Mouse (Mus musculus) lung, embryonic 14.5 days (tissue): ENCODE data around the gene Vdr. TPM values are rescaled to one million over a fixed set of nuclear protein-coding genes. Genes with fewer than 3 reads are reported as not detected.

Experiments
- ATAC-seq: fragments of 200-750 bp; cut with Nextera tagmentation; 2 replicates; pipeline ENCODE4 v1.8.0; 2017; ENCODE audit warnings: mild to moderate bottlenecking, moderate TSS enrichment, moderate library complexity; ENCODE audit not compliant: insufficient read depth
- DNase-seq: peaks from one replicate; pipeline ENCODE4 v3.0.0-alpha.2; 2015
- H3K27ac ChIP-seq: fragments of 300-500 bp; sonication (generic); 2 replicates; pipeline ENCODE4 v1.5.1; 2014; ENCODE audit warnings: low read depth, mild to moderate bottlenecking, moderate library complexity
- H3K27me3 ChIP-seq: fragments of 300-500 bp; sonication (generic); 2 replicates; pipeline ENCODE4 v1.6.1; 2014; ENCODE audit warnings: low read length, control low read depth; ENCODE audit not compliant: insufficient read depth
- H3K36me3 ChIP-seq: fragments of 300-500 bp; sonication (generic); 2 replicates; pipeline ENCODE4 v1.6.1; 2014; ENCODE audit warnings: control low read depth; ENCODE audit not compliant: insufficient read depth
- H3K4me1 ChIP-seq: fragments of 300-500 bp; sonication (generic); 2 replicates; pipeline ENCODE4 v1.6.1; 2014; ENCODE audit warnings: antibody characterized with exemption, control low read depth; ENCODE audit not compliant: insufficient read depth
- H3K4me2 ChIP-seq: fragments of 300-500 bp; sonication (generic); 2 replicates; pipeline ENCODE4 v1.6.1; 2014; ENCODE audit warnings: mild to moderate bottlenecking
- H3K4me3 ChIP-seq: fragments of 300-500 bp; sonication (generic); 2 replicates; pipeline ENCODE4 v1.5.1; 2014; ENCODE audit warnings: low read depth, low read length
- H3K9ac ChIP-seq: fragments of 300-500 bp; sonication (generic); 2 replicates; pipeline ENCODE4 v1.6.1; 2014
- H3K9me3 ChIP-seq: fragments of 300-500 bp; sonication (generic); 2 replicates; pipeline ENCODE4 v1.6.1; 2016; ENCODE audit warnings: low read depth, low read length, control low read depth
- CTCF ChIP-seq: IDR thresholded peaks from 2 replicates; pipeline ENCODE4 v1.5.1; 2016; ENCODE audit warnings: antibody characterized with exemption, low read depth
- WGBS: fragments of 180-500 bp; shearing (Covaris S2); extraction: QIAGEN DNeasy Blood & Tissue Kit; methylation state at CpG from one replicate; pipeline ENCODE4 v1.1.7; 2014; 5-methylcytosine and 5-hydroxymethylcytosine counted together
- polyA plus RNA-seq: library from polyadenylated mRNA; unstranded; fragments of >200 nt; fragmentation: Nextera tagmentation; extraction: Ambion mirVana; gene quantifications from 2 replicates; pipeline ENCODE4 v1.2.1, GENCODE M21; 2014

Vdr gene
- polyA plus RNA-seq, 1 experiment from 2014 or later: 0.38 TPM

DNA sequence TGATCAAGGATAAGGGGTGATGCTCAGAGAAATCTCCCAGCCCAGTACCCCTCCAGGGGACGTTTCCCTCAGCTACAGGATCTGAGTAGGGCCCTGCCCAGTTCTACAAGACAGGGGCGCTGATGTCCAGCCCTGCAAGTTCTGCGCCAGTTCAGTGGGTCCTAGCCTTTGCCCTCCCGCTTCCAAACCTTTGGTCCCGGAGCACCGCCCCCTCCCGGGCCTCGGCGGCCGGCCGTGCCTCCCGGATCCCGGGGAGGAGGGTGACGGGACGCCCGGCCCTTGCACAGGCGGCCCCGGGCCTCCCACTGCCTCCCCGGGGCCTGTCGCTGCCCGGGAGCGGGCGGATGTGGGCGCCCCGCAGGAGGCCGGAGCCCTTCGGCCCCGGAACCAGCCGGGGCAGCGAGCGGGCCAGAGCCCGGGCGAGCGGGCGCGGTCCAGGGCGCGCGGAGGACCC is 79.6 kb downstream of the Vdr start:
- 0 out of 2 replicates have a peak, but pooled peaks cover 9% of the 10 kb centered on the region for H3K36me3 ChIP-seq
- 0 out of 2 replicates have a peak, but pooled peaks have one; percentile 1 for TF ChIP-seq CTCF
- peak overlapping the region; percentile 98 for H3K27ac ChIP-seq
- peak overlapping the region; percentile 87 for H3K4me2 ChIP-seq
- peak overlapping the region; percentile 99 for H3K9ac ChIP-seq
- peak overlapping the region; percentile 87 for H3K4me3 ChIP-seq
- H3K9me3 ChIP-seq: no peaks in the 10 kb centered on the region
- 1% methylated on average over 37 of the region's 39 CpGs for WGBS
- ATAC-seq: peak; percentile 16
- peak; percentile 57 for DNase-seq
- peaks cover 29% of the 10 kb centered on the region for H3K4me1 ChIP-seq
- H3K27me3 ChIP-seq: no peaks in the 10 kb centered on the region

- ATAC-seq: no peak
- H3K9me3 ChIP-seq: no peaks in the 10 kb centered on the region
- H3K9ac ChIP-seq: peak overlapping the region; percentile 99
- H3K36me3 ChIP-seq: 0 out of 2 replicates have a peak, but pooled peaks cover 9% of the 10 kb centered on the region
- peaks cover 34% of the 10 kb centered on the region for H3K4me1 ChIP-seq
- peak overlapping the region; percentile 87 for H3K4me2 ChIP-seq
- peak overlapping the region; percentile 87 for H3K4me3 ChIP-seq
- TF ChIP-seq CTCF: no peak
- 12% methylated on average over 12 of the region's 12 CpGs for WGBS
- peak; percentile 38 for DNase-seq
- H3K27ac ChIP-seq: peak overlapping the region; percentile 98
- H3K27me3 ChIP-seq: no peaks in the 10 kb centered on the region
Measured at GRCm38 (mm10) chr15:97830253-97830787, 80.1 kb downstream of the Vdr start.

- 58% methylated on average over 2 of the region's 2 CpGs for WGBS
- H3K27me3 ChIP-seq: no peaks in the 10 kb centered on the region
Measured at GRCm38 (mm10) chr15:97829432-97829831, 81.0 kb downstream of the Vdr start.

DNA sequence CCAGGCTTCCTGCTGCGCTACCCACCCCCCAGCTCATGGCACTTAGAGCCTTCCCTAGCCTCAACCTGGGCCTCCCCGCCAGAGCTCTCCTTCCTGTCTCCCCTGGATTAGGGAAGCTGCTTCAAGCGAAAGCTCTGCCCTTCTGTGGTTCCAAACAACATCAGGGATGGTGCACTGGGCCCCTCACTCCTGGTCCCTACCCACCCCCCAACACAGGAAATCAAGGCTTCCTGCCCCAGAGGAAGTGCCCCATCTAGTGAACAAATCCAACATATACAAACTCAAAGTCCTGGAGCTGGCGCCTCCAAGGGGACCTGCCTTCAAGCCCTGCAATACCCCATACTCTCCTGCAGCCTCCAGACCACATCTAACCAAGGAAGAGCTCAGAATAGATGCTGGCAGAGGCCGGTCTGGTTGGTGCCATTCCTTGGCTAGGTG is 81.5 kb downstream of the Vdr start:
- DNase-seq: peak; percentile 65
- WGBS: 53% methylated on average over 5 of the region's 5 CpGs

More at GRCm38 (mm10) chr15:97829432-97829831, 81.0 kb downstream of the Vdr start:
- Histone ChIP-seq H3K4me2 (peak overlapping the region; percentile 87), H3K9ac (peak overlapping the region; percentile 99), H3K27ac (peak overlapping the region; percentile 98; the same call in 1 of the 2 replicates), H3K4me3 (peak overlapping the region; percentile 87), H3K9me3 (no peaks in the 10 kb centered on the region), H3K4me1 (peaks cover 42% of the 10 kb centered on the region), H3K36me3 (0 out of 2 replicates have a peak, but pooled peaks cover 9% of the 10 kb centered on the region)
- DNase-seq (no peak), ATAC-seq (no peak)
- 0 out of 2 replicates have a peak, but pooled peaks have one; percentile 5 for TF ChIP-seq CTCF

GRCm38 (mm10) chr15:97828221-97828842 is 82.1 kb downstream of the Vdr start:
- TF ChIP-seq CTCF: no peak
- H3K27me3 ChIP-seq: no peaks in the 10 kb centered on the region
- peak overlapping the region; percentile 13 for H3K4me3 ChIP-seq
- 41% methylated on average over 6 of the region's 6 CpGs for WGBS
- H3K4me2 ChIP-seq: peak overlapping the region; percentile 87
- H3K27ac ChIP-seq: peak overlapping the region; percentile 61; the same call in 1 of the 2 replicates
- H3K9ac ChIP-seq: 0 out of 2 replicates have a peak overlapping the region, but pooled peaks have one; percentile 27
- no peaks in the 10 kb centered on the region for H3K9me3 ChIP-seq
- DNase-seq (no peak), ATAC-seq (no peak)
- peaks cover 18% of the 10 kb centered on the region; the same call in 1 of the 2 replicates for H3K36me3 ChIP-seq
- H3K4me1 ChIP-seq: peaks cover 47% of the 10 kb centered on the region

More for the DNA sequence above, 81.5 kb downstream of the Vdr start:
- Histone ChIP-seq H3K4me2 (peak overlapping the region; percentile 87), H3K27me3 (no peaks in the 10 kb centered on the region), H3K36me3 (peaks cover 13% of the 10 kb centered on the region; the same call in 1 of the 2 replicates), H3K9ac (peak overlapping the region; percentile 99; the same call in 1 of the 2 replicates), H3K4me1 (peaks cover 45% of the 10 kb centered on the region), H3K4me3 (peak overlapping the region; percentile 87; the same call in 1 of the 2 replicates), H3K27ac (peak overlapping the region; percentile 98; the same call in 1 of the 2 replicates), H3K9me3 (no peaks in the 10 kb centered on the region)
- peak; percentile 22; the same call in 1 of the 2 replicates for TF ChIP-seq CTCF
- 0 out of 2 replicates have a peak, but pooled peaks have one; percentile 2 for ATAC-seq

DNA sequence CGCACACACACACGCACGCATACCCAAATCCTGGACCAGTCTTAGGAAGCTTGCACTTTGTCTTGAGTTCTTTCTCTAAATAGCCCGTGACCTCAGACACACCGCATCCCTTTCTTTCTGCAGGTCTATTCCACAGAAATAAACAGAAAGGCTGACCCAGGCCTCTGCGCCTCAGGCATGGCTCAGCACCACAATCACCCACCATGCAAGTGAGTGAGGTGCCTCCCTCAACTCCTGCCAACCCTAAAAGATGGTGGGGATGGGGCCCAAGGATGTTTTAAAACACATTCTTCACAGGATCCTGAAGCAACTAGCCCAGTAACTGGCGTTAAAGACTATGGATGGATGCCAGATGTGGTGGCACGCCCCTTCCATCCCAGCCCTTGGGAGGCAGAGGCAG is 83.0 kb downstream of the Vdr start:
- DNase-seq: no peak
- TF ChIP-seq CTCF: no peak
- Histone ChIP-seq H3K9me3 (no peaks in the 10 kb centered on the region), H3K4me2 (no peak overlapping the region; the same call in 1 of the 2 replicates), H3K4me3 (no peak overlapping the region), H3K4me1 (peaks cover 49% of the 10 kb centered on the region), H3K27me3 (no peaks in the 10 kb centered on the region), H3K36me3 (peaks cover 18% of the 10 kb centered on the region; the same call in 1 of the 2 replicates), H3K27ac (no peak overlapping the region), H3K9ac (no peak overlapping the region)
- 79% methylated on average over 8 of the region's 8 CpGs for WGBS
- ATAC-seq: no peak
